8 mouse cellular contexts compared by ENCODE assay signal in genomic region chr11:116625081-116626000, GRCm38 (mm10). TPM values are rescaled to one million over a fixed set of nuclear protein-coding genes. Genes with fewer than 3 reads are reported as not detected.
DNase-seq lines count a peak whose midpoint lies in the region; ATAC-seq and TF ChIP-seq lines count a peak whose summit lies in the region.

No protein-coding gene starts in this region.

- WGBS in forebrain, postnatal 0 days: 77% methylated on average over 17 of the region's 17 CpGs
- 76% methylated on average over 17 of the region's 17 CpGs for WGBS in forebrain, embryonic 12.5 days
- 42% methylated on average over 17 of the region's 17 CpGs for whole genome bisulfite sequencing in liver, embryonic 16.5 days (ENCODE audit: insufficient replicate concordance)

- H3K9me3 ChIP-seq in forebrain, postnatal 0 days (ENCODE audit: low read length): no peaks in the 10 kb centered on the region
- no peaks in the 10 kb centered on the region for H3K9me3 ChIP-seq in forebrain, embryonic 12.5 days
- no peaks in the 10 kb centered on the region for H3K9me3 ChIP-seq in liver, embryonic 16.5 days (replicated peaks; ENCODE audit: control insufficient read depth, low read length)

- H3K4me3 ChIP-seq in forebrain, postnatal 0 days (ENCODE audit: low read depth, low read length): no peak overlapping the region
- H3K4me3 ChIP-seq in forebrain, embryonic 12.5 days (replicated peaks): no peak overlapping the region
- no peak overlapping the region for H3K4me3 ChIP-seq in liver, embryonic 16.5 days (ENCODE audit: low read depth, low read length)

- H3K36me3 ChIP-seq in forebrain, postnatal 0 days (ENCODE audit: insufficient read depth): no peaks in the 10 kb centered on the region
- no peaks in the 10 kb centered on the region for H3K36me3 ChIP-seq in forebrain, embryonic 12.5 days (replicated peaks)
- H3K36me3 ChIP-seq in liver, embryonic 16.5 days (ENCODE audit: control insufficient read depth, insufficient read depth): no peaks in the 10 kb centered on the region

- no peak for ATAC-seq in forebrain, postnatal 0 days
- no peak for ATAC-seq in forebrain, embryonic 12.5 days (ENCODE audit: low FRiP score)
- ATAC-seq in liver, embryonic 16.5 days (ENCODE audit: low read depth): 0 out of 2 replicates have a peak, but pooled peaks have one; percentile 6

- H3K27me3 ChIP-seq in forebrain, postnatal 0 days (ENCODE audit: insufficient read depth, low read length): peaks cover 5% of the 10 kb centered on the region; the same call in 1 of the 2 replicates
- peaks cover 45% of the 10 kb centered on the region for H3K27me3 ChIP-seq in forebrain, embryonic 12.5 days
- H3K27me3 ChIP-seq in liver, embryonic 16.5 days (ENCODE audit: control insufficient read depth, insufficient read depth, low read depth, low read length): no peaks in the 10 kb centered on the region

- no peak overlapping the region for H3K9ac ChIP-seq in forebrain, postnatal 0 days
- no peak overlapping the region for H3K9ac ChIP-seq in forebrain, embryonic 12.5 days
- H3K9ac ChIP-seq in liver, embryonic 16.5 days (ENCODE audit: low read depth, low read length): peak overlapping the region; percentile 30

- no peak overlapping the region for H3K4me2 ChIP-seq in forebrain, postnatal 0 days (ENCODE audit: low read depth)
- no peak overlapping the region for H3K4me2 ChIP-seq in forebrain, embryonic 12.5 days
- peak overlapping the region; percentile 18; the same call in 1 of the 2 replicates for H3K4me2 ChIP-seq in liver, embryonic 16.5 days (ENCODE audit: low read depth, low read length)

- peak; percentile 67 for TF ChIP-seq CTCF in forebrain, postnatal 0 days (IDR thresholded peaks at IDR 0.05; ENCODE audit: low read depth)

- H3K4me1 ChIP-seq in forebrain, postnatal 0 days (ENCODE audit: insufficient read depth): no peaks in the 10 kb centered on the region
- H3K4me1 ChIP-seq in forebrain, embryonic 12.5 days: peaks cover 23% of the 10 kb centered on the region
- peaks cover 54% of the 10 kb centered on the region for H3K4me1 ChIP-seq in liver, embryonic 16.5 days (ENCODE audit: control insufficient read depth, low read depth, low read length)

- DNase-seq in forebrain, postnatal 0 days: no peak
- peak; percentile 60 for DNase-seq in right cerebral cortex, postnatal 4 days
- no peak for DNase-seq in right cerebral cortex, postnatal 25 days
- peak; percentile 61 for DNase-seq in embryo, embryonic 10 days (ENCODE audit: low spot score)
- DNase-seq in spleen, postnatal 36 days (ENCODE audit: low spot score in 2 of 2): peak; percentile 53 to 68
- DNase-seq in ovary, postnatal 10 days (ENCODE audit: low spot score): no peak

- H3K27ac ChIP-seq in forebrain, postnatal 0 days (ENCODE audit: low read depth, low read length): no peak overlapping the region
- no peak overlapping the region for H3K27ac ChIP-seq in forebrain, embryonic 12.5 days
- peak overlapping the region; percentile 83 for H3K27ac ChIP-seq in liver, embryonic 16.5 days (ENCODE audit: low read length)

RNA-seq across cellular contexts. Expression of gene Rhbdf2, which starts 1.5 kb away (rescaled TPM):
- 1.6 and 1.9 TPM in 2 replicates for total RNA-seq in forebrain, postnatal 0 days (2014; rRNA removed)
- 0.75 and 0.97 TPM in 2 replicates for polyA plus RNA-seq in forebrain, postnatal 0 days (2015; fragmentation: Nextera tagmentation; extraction: Ambion mirVana)
- polyA plus RNA-seq in forebrain, embryonic 12.5 days (2016; fragmentation: Nextera tagmentation; extraction: Ambion mirVana): 1.4 and 1.9 TPM in 2 replicates
- 6.7 and 7.7 TPM in 2 replicates for polyA plus RNA-seq in liver, embryonic 16.5 days (2015; fragmentation: Nextera tagmentation; extraction: Ambion mirVana)

RNA-seq across cellular contexts. Expression of gene Prcd, which starts 28.0 kb away (rescaled TPM):
- total RNA-seq in forebrain, postnatal 0 days (2014; rRNA removed): 1.5 and 3.3 TPM in 2 replicates
- 3.4 and 4.8 TPM in 2 replicates for polyA plus RNA-seq in forebrain, postnatal 0 days (2015; fragmentation: Nextera tagmentation; extraction: Ambion mirVana)
- 0.76 and 1.3 TPM in 2 replicates for polyA plus RNA-seq in forebrain, embryonic 12.5 days (2016; fragmentation: Nextera tagmentation; extraction: Ambion mirVana)
- 0.12 TPM in 1 of 2 replicates, not detected in the other for polyA plus RNA-seq in liver, embryonic 16.5 days (2015; fragmentation: Nextera tagmentation; extraction: Ambion mirVana)

RNA-seq across cellular contexts. Expression of gene Cygb, which starts 28.8 kb away (rescaled TPM):
- total RNA-seq in forebrain, postnatal 0 days (2014; rRNA removed): 20.7 and 22.7 TPM in 2 replicates
- polyA plus RNA-seq in forebrain, postnatal 0 days (2015; fragmentation: Nextera tagmentation; extraction: Ambion mirVana): 24.9 and 27.6 TPM in 2 replicates
- 4.2 and 4.3 TPM in 2 replicates for polyA plus RNA-seq in forebrain, embryonic 12.5 days (2016; fragmentation: Nextera tagmentation; extraction: Ambion mirVana)
- polyA plus RNA-seq in liver, embryonic 16.5 days (2015; fragmentation: Nextera tagmentation; extraction: Ambion mirVana): 1.1 and 1.2 TPM in 2 replicates

RNA-seq across cellular contexts. Expression of gene Aanat, which starts 39.1 kb away (rescaled TPM):
- 0.31 and 0.62 TPM in 2 replicates for total RNA-seq in forebrain, postnatal 0 days (2014; rRNA removed)
- polyA plus RNA-seq in forebrain, postnatal 0 days (2015; fragmentation: Nextera tagmentation; extraction: Ambion mirVana): 0.88 and 0.89 TPM in 2 replicates
- 0.24 TPM in 1 of 2 replicates, not detected in the other for polyA plus RNA-seq in forebrain, embryonic 12.5 days (2016; fragmentation: Nextera tagmentation; extraction: Ambion mirVana)
- not detected in 2 replicates for polyA plus RNA-seq in liver, embryonic 16.5 days (2015; fragmentation: Nextera tagmentation; extraction: Ambion mirVana)

RNA-seq across cellular contexts. Expression of gene Ube2o, which starts 44.1 kb away (rescaled TPM):
- total RNA-seq in forebrain, postnatal 0 days (2014; rRNA removed): 81.3 and 94.1 TPM in 2 replicates
- polyA plus RNA-seq in forebrain, postnatal 0 days (2015; fragmentation: Nextera tagmentation; extraction: Ambion mirVana): 26.6 and 32.1 TPM in 2 replicates
- 12.5 and 17.3 TPM in 2 replicates for polyA plus RNA-seq in forebrain, embryonic 12.5 days (2016; fragmentation: Nextera tagmentation; extraction: Ambion mirVana)
- polyA plus RNA-seq in liver, embryonic 16.5 days (2015; fragmentation: Nextera tagmentation; extraction: Ambion mirVana): 15.1 and 18.1 TPM in 2 replicates

Comparison
In these comparisons a context has a peak if more than half of its experiments do, and no peak if none do; other contexts are left out.
1. DNase-seq: peak in right cerebral cortex, postnatal 4 days (single experiment), embryo, embryonic 10 days (single experiment) and spleen, postnatal 36 days (2 of 2); none in forebrain, postnatal 0 days (single experiment), right cerebral cortex, postnatal 25 days (single experiment) and ovary, postnatal 10 days (single experiment).